ENCODE assay signal across 21 mouse cellular contexts in the genomic region with DNA sequence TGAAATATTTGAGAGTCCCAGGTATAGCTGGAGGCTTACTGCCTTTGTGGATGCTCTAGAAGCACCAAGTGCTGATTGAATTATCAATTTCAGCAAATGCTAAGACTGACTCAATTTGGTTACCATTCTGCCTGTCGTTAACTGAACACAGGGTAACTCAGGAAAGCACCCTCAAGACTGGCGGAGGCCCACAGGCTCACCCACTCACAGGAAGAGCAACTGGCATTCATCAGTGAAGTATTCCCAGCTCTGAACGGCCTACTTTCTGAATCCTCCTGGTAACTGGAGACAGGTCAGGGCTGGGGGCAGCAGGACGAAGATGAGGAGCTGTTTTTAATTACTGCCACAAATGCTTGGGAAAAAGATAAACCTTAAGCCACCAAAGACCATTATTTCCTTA. TPM values are rescaled to one million over a fixed set of nuclear protein-coding genes. Genes with fewer than 3 reads are reported as not detected.
DNase-seq lines count a peak whose midpoint lies in the region; ATAC-seq lines count a peak whose summit lies in the region.
"Had no signal": no experiment of that assay in that cellular context is flagged by ENCODE, and none has a peak within 500 bp of the region (broad histone marks: within the 10 kb centered on the region; RNA-seq: fewer than 3 reads in every experiment).

No protein-coding gene starts in this region.

- H3K4me1 ChIP-seq in embryonic facial prominence, embryonic 10.5 days, result peaks cover 5% of the 10 kb centered on the region

- H3K36me3 ChIP-seq in embryonic facial prominence, embryonic 10.5 days (replicated peaks), result peaks cover 59% of the 10 kb centered on the region

- no peaks in the 10 kb centered on the region for H3K9me3 ChIP-seq in embryonic facial prominence, embryonic 10.5 days

- peak; percentile 67 for ATAC-seq in frontal cortex, adult (ENCODE audit: low TSS enrichment)
- ATAC-seq: activated CD4-positive, CD25-positive, alpha-beta regulatory T cell, adult 4 months; CD4-positive, CD25-positive, alpha-beta regulatory T cell, adult 4 months; Patski had no signal

- no peak overlapping the region for H3K27ac ChIP-seq in embryonic facial prominence, embryonic 10.5 days (replicated peaks)

- H3K27me3 ChIP-seq in embryonic facial prominence, embryonic 10.5 days (replicated peaks; ENCODE audit: low read depth, poor library complexity, severe bottlenecking), result no peaks in the 10 kb centered on the region
- H3K27me3 ChIP-seq: CH12.LX, Patski had no signal

- WGBS in embryonic facial prominence, embryonic 10.5 days, result 41% methylated on average over 4 of the region's 4 CpGs

- peak; percentile 19 for DNase-seq in embryo, embryonic 10 days (ENCODE audit: low spot score)
- no peak for DNase-seq in embryo, embryonic 9.5 days (ENCODE audit: extremely low spot score)
- DNase-seq in frontal cortex, postnatal 14 days (ENCODE audit: low spot score in 2 of 2), result no peak
- DNase-seq in heart, adult 11 months, result peak; percentile 79
- DNase-seq in heart, postnatal 25 days (ENCODE audit: low spot score), result no peak
- DNase-seq in embryonic facial prominence, embryonic 10.5 days (ENCODE audit: low spot score), result peak; percentile 17
- DNase-seq in layer of hippocampus, postnatal 10 days (ENCODE audit: low spot score in 2 of 2), result no peak
- DNase-seq: adrenal gland, adult 2 months; adrenal gland, adult 8-10 months; adrenal gland, postnatal 10 days; adrenal gland, postnatal 14 days; adrenal gland, postnatal 25 days; adrenal gland, postnatal 36 days; B cell, adult 2 months; cerebellum, adult 11 months; cerebellum, adult 11-12 months had no signal

- H3K4me3 ChIP-seq in embryonic facial prominence, embryonic 10.5 days, result no peak overlapping the region

- intact Hi-C loops in heart, postnatal 25 days (cut with DNase I), result no loop called here

RNA-seq across cellular contexts. Expression of a gene that starts 34.7 kb away (rescaled TPM):
- 10 to 100 TPM; 17.2 to 18.3 TPM for total RNA-seq in heart, postnatal 25 days (2021)
- polyA plus RNA-seq in embryonic facial prominence, embryonic 10.5 days (2016; fragmentation: Nextera tagmentation; extraction: Ambion mirVana), result 24.3 and 24.9 TPM in 2 replicates
- total RNA-seq in layer of hippocampus, postnatal 10 days (2021), result 10 to 100 TPM; 26.1 to 26.5 TPM

Comparison
In these comparisons a context has a peak if more than half of its experiments do, and no peak if none do; other contexts are left out.
1. DNase-seq: peak in embryo, embryonic 10 days (single experiment), heart, adult 11 months (single experiment) and embryonic facial prominence, embryonic 10.5 days (single experiment); none in embryo, embryonic 9.5 days (single experiment), frontal cortex, postnatal 14 days (0 of 2), heart, postnatal 25 days (single experiment) and layer of hippocampus, postnatal 10 days (0 of 2).